Mouse (Mus musculus): ENCODE results near the gene Prkaca. TPM values are rescaled to one million over a fixed set of nuclear protein-coding genes. Genes with fewer than 3 reads are reported as not detected.

Gene Prkaca
- polyA plus RNA-seq, 1 experiment from 2014 or later = 62.4 TPM

DNA sequence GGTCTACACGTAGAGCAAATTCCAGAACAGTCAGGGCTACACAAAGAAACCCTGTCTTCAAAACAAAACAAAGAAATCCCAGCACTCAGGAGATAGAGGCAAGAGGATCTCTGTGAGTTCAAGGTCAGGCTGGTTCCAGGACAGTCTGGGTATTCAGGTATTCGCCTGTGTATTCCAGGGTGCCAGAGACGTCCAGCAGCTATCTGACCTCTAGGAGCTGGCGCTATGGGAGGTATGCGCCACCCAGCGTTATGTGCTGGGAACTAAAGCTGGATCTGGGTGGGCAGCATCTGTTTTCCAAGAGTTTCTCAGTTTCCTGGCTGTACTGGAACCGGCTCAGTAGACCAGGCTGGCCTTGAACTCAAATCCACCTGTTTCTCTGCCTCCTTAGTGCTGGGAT lies 35.6 kb downstream of the Prkaca start:
- Histone ChIP-seq H3K27me3 (ENCODE audit: control insufficient read depth, insufficient read depth, low read length) (peaks cover 15% of the 10 kb centered on the region; the same call in 1 of the 2 replicates), H3K9me3 (ENCODE audit: control insufficient read depth, low read length) (no peaks in the 10 kb centered on the region), H3K4me1 (replicated peaks; ENCODE audit: control insufficient read depth, insufficient read depth) (peaks cover 16% of the 10 kb centered on the region), H3K27ac (replicated peaks) (no peak overlapping the region), H3K4me3 (ENCODE audit: low read depth, low read length) (no peak overlapping the region), H3K36me3 (ENCODE audit: control insufficient read depth, insufficient read depth, low read length) (no peaks in the 10 kb centered on the region), H3K9ac (ENCODE audit: low read length) (no peak overlapping the region), H3K4me2 (replicated peaks; ENCODE audit: low read depth) (no peak overlapping the region)
- peak; percentile 34 for DNase-seq (ENCODE audit: low spot score)
- no peak for TF ChIP-seq EP300 (optimal IDR thresholded peaks at IDR 0.05)
- peak; percentile 61 for TF ChIP-seq CTCF (IDR thresholded peaks at IDR 0.05; ENCODE audit: low read depth)
- ATAC-seq (ENCODE audit: low FRiP score, low TSS enrichment) = no peak
- WGBS = 40% methylated on average over 7 of the region's 7 CpGs

DNA sequence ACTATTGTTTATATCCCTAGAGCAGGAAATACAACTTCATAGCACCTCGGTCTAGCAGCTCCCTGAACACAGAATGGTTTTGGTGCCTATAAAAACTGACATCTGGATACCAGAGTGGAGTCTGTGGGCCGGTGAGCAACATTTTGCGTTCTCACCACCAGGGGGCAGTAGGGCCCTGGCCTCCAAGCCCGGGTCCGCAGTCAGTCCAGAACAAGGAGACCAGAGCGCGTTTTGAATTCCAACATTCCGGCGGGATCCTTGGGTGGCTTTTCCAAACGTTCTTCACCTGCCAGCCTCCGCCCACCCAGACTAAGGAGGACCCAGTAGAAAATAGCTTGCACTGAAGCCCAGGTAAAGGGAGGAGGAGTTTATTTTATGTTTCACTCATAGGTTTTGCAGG lies 37.1 kb downstream of the Prkaca start:
- H3K4me3 ChIP-seq (ENCODE audit: low read depth, low read length) = 0 out of 2 replicates have a peak overlapping the region, but pooled peaks have one; percentile 3
- no peak overlapping the region for H3K27ac ChIP-seq (replicated peaks)
- peaks cover 15% of the 10 kb centered on the region; the same call in 1 of the 2 replicates for H3K27me3 ChIP-seq (ENCODE audit: control insufficient read depth, insufficient read depth, low read length)
- H3K9me3 ChIP-seq (ENCODE audit: control insufficient read depth, low read length) = no peaks in the 10 kb centered on the region
- WGBS = 1% methylated on average over 11 of the region's 11 CpGs
- peaks cover 12% of the 10 kb centered on the region for H3K4me1 ChIP-seq (replicated peaks; ENCODE audit: control insufficient read depth, insufficient read depth)
- peak; percentile 57; the same call in 1 of the 2 replicates for ATAC-seq (ENCODE audit: low FRiP score, low TSS enrichment)
- no peaks in the 10 kb centered on the region for H3K36me3 ChIP-seq (ENCODE audit: control insufficient read depth, insufficient read depth, low read length)
- TF ChIP-seq CTCF (IDR thresholded peaks at IDR 0.05; ENCODE audit: low read depth) (peak; percentile 97), EP300 (optimal IDR thresholded peaks at IDR 0.05) (no peak)
- no peak overlapping the region for H3K9ac ChIP-seq (ENCODE audit: low read length)
- no peak overlapping the region for H3K4me2 ChIP-seq (replicated peaks; ENCODE audit: low read depth)
- DNase-seq (ENCODE audit: low spot score) = peak; percentile 86

DNA sequence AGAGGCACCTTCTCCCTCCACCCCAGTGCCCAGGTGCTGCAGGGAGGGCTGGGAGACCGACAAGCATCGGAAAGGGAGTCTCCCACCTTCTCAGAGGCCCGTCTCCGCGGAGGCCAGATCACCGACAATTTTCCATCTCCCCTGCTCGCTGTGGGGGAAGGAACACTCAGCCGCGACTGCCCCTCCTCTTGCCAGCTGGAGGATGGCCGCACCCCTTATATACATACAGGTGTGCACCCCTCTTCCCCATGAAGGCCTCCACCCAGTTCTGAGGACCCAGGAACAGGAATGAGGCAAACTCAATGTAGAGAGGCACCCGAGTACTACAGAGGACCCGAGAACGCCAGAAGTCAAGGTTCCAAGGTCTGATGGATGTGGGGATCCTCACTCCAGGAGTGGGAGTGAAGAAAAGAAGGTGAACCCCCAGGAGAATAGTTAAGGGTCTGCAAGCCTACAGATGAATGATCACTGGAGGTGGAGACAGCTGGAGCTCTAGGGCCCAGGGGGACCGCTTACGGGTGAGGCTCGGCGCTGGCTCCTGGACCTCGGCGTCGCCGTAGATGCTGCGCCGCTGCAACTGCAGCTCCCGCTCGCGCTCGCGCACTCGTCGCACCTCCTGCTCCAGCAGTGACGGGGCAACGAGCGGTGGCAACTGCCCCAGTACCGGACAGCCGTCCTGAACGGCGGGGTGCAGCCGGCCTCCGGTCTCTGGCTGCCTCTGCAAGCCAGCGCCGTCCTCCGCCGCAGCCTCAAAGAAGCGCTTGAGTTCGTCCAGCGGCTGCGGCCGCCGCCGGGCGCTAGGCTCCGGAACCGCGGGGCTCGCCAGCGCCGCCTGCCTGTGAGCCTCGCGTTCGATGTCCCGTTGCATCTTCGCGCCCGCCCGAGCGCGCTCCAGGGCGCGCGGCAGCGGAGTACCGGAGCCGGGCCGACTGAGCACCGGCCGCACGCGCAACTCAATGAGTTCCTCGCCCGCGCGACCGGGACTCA lies 38.1 kb downstream of the Prkaca start:
- H3K36me3 ChIP-seq (ENCODE audit: control insufficient read depth, insufficient read depth, low read length) = no peaks in the 10 kb centered on the region
- TF ChIP-seq EP300 (optimal IDR thresholded peaks at IDR 0.05) (no peak), CTCF (IDR thresholded peaks at IDR 0.05; ENCODE audit: low read depth) (peak; percentile 77)
- H3K27me3 ChIP-seq (ENCODE audit: control insufficient read depth, insufficient read depth, low read length) = peaks cover 15% of the 10 kb centered on the region; the same call in 1 of the 2 replicates
- peak overlapping the region; percentile 46 for H3K4me3 ChIP-seq (ENCODE audit: low read depth, low read length)
- H3K4me1 ChIP-seq (replicated peaks; ENCODE audit: control insufficient read depth, insufficient read depth) = peaks cover 12% of the 10 kb centered on the region
- H3K9ac ChIP-seq (ENCODE audit: low read length) = peak overlapping the region; percentile 48
- H3K4me2 ChIP-seq (replicated peaks; ENCODE audit: low read depth) = peak overlapping the region; percentile 91
- ATAC-seq (ENCODE audit: low FRiP score, low TSS enrichment) (peak; percentile 56), DNase-seq (ENCODE audit: low spot score) (peak; percentile 82)
- whole genome bisulfite sequencing = 2% methylated on average over 63 of the region's 83 CpGs
- H3K27ac ChIP-seq (replicated peaks) = no peak overlapping the region
- no peaks in the 10 kb centered on the region for H3K9me3 ChIP-seq (ENCODE audit: control insufficient read depth, low read length)

DNA sequence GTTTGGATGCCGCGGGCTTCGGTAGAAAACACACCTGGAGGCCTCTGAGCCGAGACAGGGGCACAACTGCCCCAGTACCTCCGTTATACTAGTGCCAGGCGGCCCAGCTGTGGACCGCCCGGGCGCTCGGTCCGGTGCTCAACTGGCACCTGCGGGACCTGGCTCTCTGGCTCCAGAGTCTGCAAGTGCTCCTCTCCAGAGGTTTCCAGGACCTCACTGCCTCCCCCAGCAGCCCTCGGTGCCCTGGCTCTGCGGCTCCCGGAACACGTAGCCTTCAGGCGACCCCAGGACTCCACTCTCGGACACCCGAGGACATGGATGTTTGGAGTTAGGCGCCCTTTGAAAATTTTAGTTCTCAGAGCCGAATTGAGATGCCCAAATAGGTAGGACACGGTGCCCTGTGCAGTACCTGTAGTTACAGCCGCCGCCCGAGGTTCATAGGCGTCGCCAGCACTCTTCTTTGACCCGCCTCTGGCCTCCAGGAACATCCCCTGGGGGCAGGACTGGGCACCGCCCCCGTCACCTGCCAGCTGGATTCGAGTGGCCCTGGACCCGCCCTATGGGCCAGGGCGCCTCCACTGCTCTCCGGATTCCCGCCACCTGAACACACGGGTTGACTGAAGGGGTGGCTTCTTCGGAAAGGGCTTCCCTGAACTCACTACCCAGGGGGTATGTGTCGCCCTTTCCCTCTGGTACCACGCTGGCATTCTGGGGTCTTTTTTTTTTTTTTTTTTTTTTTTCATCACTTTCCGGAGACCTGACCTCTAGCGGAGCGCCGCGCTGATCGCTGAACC lies 39.1 kb downstream of the Prkaca start, which contains the start of gene 2210011C24Rik:
TSS of gene 2210011C24Rik (minus strand) at position 467 of the 794 bp plus-strand sequence.
- peak within 1 kb of the TSS; percentile 91 for H3K4me2 ChIP-seq (replicated peaks; ENCODE audit: low read depth)
- no peaks in the 10 kb centered on the region for H3K9me3 ChIP-seq (ENCODE audit: control insufficient read depth, low read length)
- DNase-seq (ENCODE audit: low spot score) (peak; percentile 78), ATAC-seq (ENCODE audit: low FRiP score, low TSS enrichment) (peak; percentile 53)
- H3K9ac ChIP-seq (ENCODE audit: low read length) = peak within 1 kb of the TSS; percentile 48
- H3K27ac ChIP-seq (replicated peaks) = no peak within 1 kb of the TSS
- H3K27me3 ChIP-seq (ENCODE audit: control insufficient read depth, insufficient read depth, low read length) = peaks cover 15% of the 10 kb centered on the region; the same call in 1 of the 2 replicates
- WGBS = 2% methylated on average over 45 of the region's 45 CpGs
- TF ChIP-seq EP300 (optimal IDR thresholded peaks at IDR 0.05) (no peak), CTCF (IDR thresholded peaks at IDR 0.05; ENCODE audit: low read depth) (no peak)
- H3K4me3 ChIP-seq (ENCODE audit: low read depth, low read length) = peak within 1 kb of the TSS; percentile 46
- peaks cover 12% of the 10 kb centered on the region for H3K4me1 ChIP-seq (replicated peaks; ENCODE audit: control insufficient read depth, insufficient read depth)
- no peaks in the 10 kb centered on the region for H3K36me3 ChIP-seq (ENCODE audit: control insufficient read depth, insufficient read depth, low read length)

DNA sequence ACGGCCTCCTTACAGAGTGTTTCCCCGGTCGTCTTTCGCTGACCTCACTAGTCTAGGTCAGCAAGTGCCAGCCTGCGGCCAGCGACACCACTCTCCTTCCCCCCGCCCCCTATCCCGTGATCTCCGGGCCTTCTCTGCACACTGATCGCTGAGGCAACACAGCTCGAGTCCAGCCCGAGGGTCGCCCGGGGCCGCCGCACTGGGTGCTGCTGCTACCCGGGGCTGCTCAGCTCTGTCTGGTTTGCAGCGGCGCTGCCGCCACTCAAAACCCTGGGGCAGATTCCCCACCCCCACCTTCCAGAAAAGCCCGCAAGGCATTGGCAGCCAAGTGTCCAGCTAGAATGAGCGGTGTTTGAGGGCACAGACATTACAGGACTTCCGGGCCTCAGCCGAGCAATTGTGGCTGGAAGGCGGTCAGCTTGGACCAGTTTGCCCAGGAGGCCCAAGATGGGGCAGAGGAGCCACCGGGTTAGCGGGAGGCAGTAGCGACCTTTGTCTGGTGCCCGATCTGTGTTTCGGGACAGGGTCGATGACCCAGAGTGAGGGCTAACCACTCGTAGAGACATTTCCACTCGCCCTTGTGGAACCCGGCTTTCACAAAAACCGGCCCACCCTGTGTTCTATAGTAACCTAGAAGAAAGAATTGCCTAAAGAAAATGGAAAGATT lies 39.8 kb downstream of the Prkaca start:
- no peak for DNase-seq (ENCODE audit: low spot score)
- H3K9ac ChIP-seq (ENCODE audit: low read length) = no peak overlapping the region
- TF ChIP-seq EP300 (optimal IDR thresholded peaks at IDR 0.05) = no peak

More for the DNA sequence above, 39.8 kb downstream of the Prkaca start:
- 21% methylated on average over 35 of the region's 35 CpGs for WGBS
- no peak overlapping the region for H3K27ac ChIP-seq (replicated peaks)
- peak overlapping the region; percentile 91 for H3K4me2 ChIP-seq (replicated peaks; ENCODE audit: low read depth)
- H3K36me3 ChIP-seq (ENCODE audit: control insufficient read depth, insufficient read depth, low read length) = no peaks in the 10 kb centered on the region
- peaks cover 15% of the 10 kb centered on the region; the same call in 1 of the 2 replicates for H3K27me3 ChIP-seq (ENCODE audit: control insufficient read depth, insufficient read depth, low read length)
- H3K4me3 ChIP-seq (ENCODE audit: low read depth, low read length) = peak overlapping the region; percentile 46; the same call in 1 of the 2 replicates
- 0 out of 2 replicates have a peak, but pooled peaks have one; percentile 17 for ATAC-seq (ENCODE audit: low FRiP score, low TSS enrichment)
- peaks cover 12% of the 10 kb centered on the region for H3K4me1 ChIP-seq (replicated peaks; ENCODE audit: control insufficient read depth, insufficient read depth)
- no peaks in the 10 kb centered on the region for H3K9me3 ChIP-seq (ENCODE audit: control insufficient read depth, low read length)

All from stomach, postnatal 0 days (tissue).